Mouse (Mus musculus) midbrain, embryonic 11.5 days (tissue): ENCODE results near the gene Pwp1. TPM values are rescaled to one million over a fixed set of nuclear protein-coding genes. Genes with fewer than 3 reads are reported as not detected.
"Not testable (repeated sequence)": the region's sequence is repeated elsewhere in the genome, so short reads cannot be mapped to it uniquely, and the experiment has no call there.

Experiments used
- ATAC-seq: fragments of 200-750 bp; cut with Nextera tagmentation; 2 replicates; pipeline ENCODE4 v1.8.0; 2017; ENCODE audit warnings: moderate TSS enrichment, moderate library complexity; ENCODE audit not compliant: low FRiP score
- DNase-seq: peaks from one replicate; pipeline ENCODE4 v3.0.0; 2015; ENCODE audit warnings: low spot score; ENCODE audit errors: missing footprints
- H3K27ac ChIP-seq: fragments of 300-500 bp; sonication (generic); 2 replicates; pipeline ENCODE4 v1.5.1; 2014; ENCODE audit warnings: low read depth, low read length
- H3K27me3 ChIP-seq: fragments of 300-500 bp; sonication (generic); 2 replicates; pipeline ENCODE4 v1.6.1; 2014; ENCODE audit warnings: mild to moderate bottlenecking, low read length, moderate library complexity, mixed read lengths; ENCODE audit not compliant: control insufficient read depth, insufficient read depth
- H3K36me3 ChIP-seq: fragments of 300-500 bp; sonication (generic); 2 replicates; pipeline ENCODE4 v1.6.1; 2014; ENCODE audit warnings: mild to moderate bottlenecking, low read length, moderate library complexity, mixed read lengths; ENCODE audit not compliant: control insufficient read depth, insufficient read depth
- H3K4me1 ChIP-seq: fragments of 300-500 bp; sonication (generic); 2 replicates; pipeline ENCODE4 v1.6.1; 2014; ENCODE audit warnings: low read length; ENCODE audit not compliant: control insufficient read depth, insufficient read depth
- H3K4me2 ChIP-seq: fragments of 300-500 bp; sonication (generic); 2 replicates; pipeline ENCODE4 v1.6.1; 2014; ENCODE audit warnings: mild to moderate bottlenecking, moderate library complexity
- H3K4me3 ChIP-seq: fragments of 300-500 bp; sonication (generic); 2 replicates; pipeline ENCODE4 v1.5.1; 2014; ENCODE audit warnings: low read depth, low read length
- H3K9ac ChIP-seq: fragments of 300-500 bp; sonication (generic); 2 replicates; pipeline ENCODE4 v1.6.1; 2014; ENCODE audit warnings: low read length
- H3K9me3 ChIP-seq: fragments of 300-500 bp; sonication (generic); 2 replicates; pipeline ENCODE4 v1.6.1; 2016; ENCODE audit warnings: low read length; ENCODE audit not compliant: control insufficient read depth
- WGBS: fragments of 180-500 bp; shearing (Covaris S2); extraction: QIAGEN DNeasy Blood & Tissue Kit; methylation state at CpG from one replicate; pipeline ENCODE4 v1.1.7; 2014; 5-methylcytosine and 5-hydroxymethylcytosine counted together
- polyA plus RNA-seq: library from polyadenylated mRNA; unstranded; fragments of >200 nt; fragmentation: Nextera tagmentation; extraction: Ambion mirVana; gene quantifications from 2 replicates; pipeline ENCODE4 v1.2.1, GENCODE M21; 2014

Pwp1 gene
- polyA plus RNA-seq: 97.7 and 97.8 TPM in 2 replicates

DNA sequence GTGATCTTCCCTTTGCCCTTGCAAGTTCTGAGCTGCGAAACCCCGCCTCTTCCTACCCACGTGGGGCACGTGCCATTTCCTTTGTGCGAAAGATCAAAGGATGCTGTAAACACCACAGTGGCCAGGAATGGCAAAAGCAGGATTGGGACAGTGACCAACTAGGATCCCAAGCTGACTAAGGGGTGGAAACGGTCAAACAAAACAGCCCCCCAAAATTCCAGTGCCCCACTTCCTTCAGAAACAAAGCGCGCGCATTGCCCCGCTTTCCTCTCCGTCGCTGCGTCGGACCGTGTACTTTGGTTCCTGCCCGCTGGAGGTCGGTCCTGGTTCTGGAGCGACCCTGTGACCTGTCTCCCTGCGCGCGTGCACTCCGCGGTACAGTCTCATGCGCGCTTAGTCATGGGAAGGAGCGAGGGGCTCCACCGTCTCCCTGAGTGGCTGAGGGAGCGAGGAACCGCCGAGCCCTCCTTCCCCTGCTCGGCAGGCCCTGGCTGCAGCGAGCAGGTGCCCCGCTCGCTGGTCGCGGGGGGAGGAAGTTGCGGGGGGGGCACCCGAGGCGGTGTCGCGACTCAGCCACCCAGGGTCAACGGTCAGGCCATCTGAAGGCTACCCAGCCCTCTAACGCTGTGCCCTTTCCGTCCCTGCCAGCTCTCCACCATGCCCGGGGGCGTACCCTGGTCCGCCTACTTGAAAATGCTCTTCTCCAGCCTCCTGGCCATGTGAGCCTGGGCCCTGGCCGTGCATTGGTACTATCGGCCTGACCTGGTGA, at the start of gene Pwp1:
Gene Pwp1, plus strand, starts transcription at position 410 of the 769 bp plus-strand sequence.
- not testable (repeated sequence) for H3K9me3 ChIP-seq
- ATAC-seq: peak; percentile 96

DNA sequence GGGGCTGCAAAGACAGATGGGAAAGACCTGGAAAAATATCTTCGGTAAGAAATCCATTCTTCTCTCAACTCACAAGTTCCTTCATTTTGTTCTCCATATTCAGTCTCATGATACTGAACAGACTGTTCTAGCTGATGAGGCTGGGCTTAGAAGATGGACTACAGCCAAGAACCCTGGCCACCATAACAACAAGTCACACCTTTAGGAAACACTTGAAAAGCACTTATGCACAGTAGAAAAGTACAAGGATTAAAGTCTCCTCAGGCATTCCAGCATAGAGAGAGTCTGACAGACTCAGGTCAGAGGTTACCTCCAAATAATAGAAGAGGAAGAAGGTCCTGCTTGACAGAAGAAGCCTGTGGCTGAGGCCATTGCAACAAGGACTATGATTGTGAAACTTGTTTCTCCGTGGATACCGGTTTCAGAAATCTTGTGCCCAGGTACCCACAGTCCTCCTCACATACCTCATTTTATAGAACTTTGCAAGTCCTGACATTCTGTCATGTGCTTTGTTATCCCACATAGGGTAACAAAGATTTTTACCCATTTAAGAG, 7.1 kb upstream of the Pwp1 start:
- WGBS: 84% methylated on average over 1 of the region's 3 CpGs
- not testable (repeated sequence) for ATAC-seq, H3K27ac ChIP-seq, H3K4me3 ChIP-seq, H3K4me2 ChIP-seq, H3K9me3 ChIP-seq, H3K36me3 ChIP-seq, H3K4me1 ChIP-seq, H3K27me3 ChIP-seq, H3K9ac ChIP-seq, DNase-seq

More for the DNA sequence above, at the start of gene Pwp1:
- not testable (repeated sequence) for H3K27ac ChIP-seq, H3K27me3 ChIP-seq, H3K36me3 ChIP-seq, H3K4me1 ChIP-seq
- Histone ChIP-seq H3K4me3 (peak within 1 kb of the TSS; percentile 45), H3K4me2 (peak within 1 kb of the TSS; percentile 50), H3K9ac (peak within 1 kb of the TSS; percentile 80)
- DNase-seq: peak; percentile 97
- WGBS: 2% methylated on average over 45 of the region's 49 CpGs

DNA sequence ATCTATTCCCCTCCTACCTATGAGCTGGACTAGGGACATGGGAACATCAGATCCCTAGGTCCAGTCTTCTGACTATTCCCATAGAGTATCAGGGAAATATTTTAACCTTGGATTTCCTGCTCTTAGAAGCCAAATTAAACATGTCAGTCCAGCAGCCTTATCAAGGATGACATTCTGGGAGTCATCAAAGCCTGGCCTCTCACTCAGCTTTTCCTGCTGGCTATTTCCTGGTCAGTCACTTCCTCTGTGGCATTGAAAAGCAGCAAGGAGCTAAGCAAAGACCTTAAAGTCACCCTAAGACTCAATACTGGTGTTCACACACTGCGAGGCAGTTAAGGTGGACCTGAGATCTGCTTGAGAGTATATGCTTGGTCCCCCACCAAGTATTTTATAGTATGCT, 5.5 kb upstream of the Pwp1 start:
- H3K9me3 ChIP-seq, H3K27me3 ChIP-seq, ATAC-seq, H3K4me1 ChIP-seq, DNase-seq, H3K4me3 ChIP-seq, H3K36me3 ChIP-seq, H3K27ac ChIP-seq, H3K9ac ChIP-seq, H3K4me2 ChIP-seq: not testable (repeated sequence)
- WGBS: 77% methylated on average over 1 of the region's 1 CpGs

DNA sequence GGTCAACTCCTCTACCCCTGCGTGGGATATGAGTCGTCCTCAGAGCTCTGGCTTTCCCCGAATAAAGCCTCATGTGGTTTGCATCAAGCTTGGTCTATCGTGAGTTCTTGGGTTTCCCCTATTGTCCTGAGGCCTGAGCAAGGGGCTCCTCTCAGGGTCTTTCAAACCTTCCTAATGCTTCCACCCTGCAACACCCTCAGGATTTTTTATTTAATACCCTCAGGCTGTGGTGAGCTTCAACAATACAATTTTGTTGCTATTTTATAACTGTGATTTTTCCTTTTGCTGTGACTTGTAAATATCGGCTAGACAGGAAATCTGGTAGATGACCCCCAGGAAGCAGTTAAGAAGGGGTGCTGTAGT, 591 bp upstream of the Pwp1 start:
- WGBS: 61% methylated on average over 5 of the region's 5 CpGs
- not testable (repeated sequence) for H3K27ac ChIP-seq, H3K4me3 ChIP-seq, H3K9me3 ChIP-seq, H3K9ac ChIP-seq, H3K36me3 ChIP-seq, H3K27me3 ChIP-seq, H3K4me1 ChIP-seq
- peak overlapping the region; percentile 50; the same call in 1 of the 2 replicates for H3K4me2 ChIP-seq
- peak; percentile 14; the same call in 1 of the 2 replicates for ATAC-seq
- peak; percentile 83 for DNase-seq

DNA sequence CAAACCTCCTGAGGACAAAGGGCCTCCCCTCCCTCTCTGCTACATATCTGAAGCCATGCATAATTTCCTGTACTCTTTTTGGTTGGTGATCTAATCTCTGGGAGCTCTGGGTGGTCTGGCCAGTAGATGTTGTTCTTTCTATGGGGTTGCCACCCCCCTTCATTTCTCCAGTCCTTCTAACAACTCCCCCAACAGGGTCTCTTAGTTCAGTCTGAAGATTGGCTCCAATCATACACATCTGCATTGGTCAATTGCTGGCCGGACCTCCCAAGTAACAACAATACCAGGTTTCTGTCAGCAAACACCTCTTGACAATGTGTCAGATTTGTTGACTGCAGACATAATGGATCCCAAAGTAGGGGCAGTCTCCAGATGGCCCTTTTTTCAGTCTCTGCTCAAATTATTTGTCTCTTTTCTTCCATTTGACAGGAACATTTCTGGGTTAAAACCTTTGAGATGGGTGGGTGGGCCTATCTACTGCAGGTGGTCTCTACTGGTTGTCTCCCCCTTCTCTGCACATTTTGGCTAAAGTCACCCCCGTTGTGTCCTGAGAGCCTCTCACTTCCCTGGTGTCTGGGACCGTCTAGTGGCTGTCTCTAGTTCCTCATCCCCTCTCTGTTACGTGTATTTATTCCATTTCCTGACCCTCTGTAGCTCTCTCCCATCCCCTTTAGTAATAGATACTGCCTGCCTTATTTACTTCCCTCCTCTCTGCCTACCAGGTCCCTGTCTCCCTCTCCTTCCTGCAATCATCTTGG, 17.0 kb downstream of the Pwp1 start:
- 77% methylated on average over 4 of the region's 4 CpGs for WGBS
- no peak for ATAC-seq
- no peak overlapping the region for H3K27ac ChIP-seq
- H3K9me3 ChIP-seq: no peaks in the 10 kb centered on the region
- H3K9ac ChIP-seq: no peak overlapping the region
- H3K4me2 ChIP-seq: no peak overlapping the region
- DNase-seq: no peak
- H3K36me3 ChIP-seq: no peaks in the 10 kb centered on the region
- H3K27me3 ChIP-seq: no peaks in the 10 kb centered on the region
- no peak overlapping the region for H3K4me3 ChIP-seq
- H3K4me1 ChIP-seq: no peaks in the 10 kb centered on the region

DNA sequence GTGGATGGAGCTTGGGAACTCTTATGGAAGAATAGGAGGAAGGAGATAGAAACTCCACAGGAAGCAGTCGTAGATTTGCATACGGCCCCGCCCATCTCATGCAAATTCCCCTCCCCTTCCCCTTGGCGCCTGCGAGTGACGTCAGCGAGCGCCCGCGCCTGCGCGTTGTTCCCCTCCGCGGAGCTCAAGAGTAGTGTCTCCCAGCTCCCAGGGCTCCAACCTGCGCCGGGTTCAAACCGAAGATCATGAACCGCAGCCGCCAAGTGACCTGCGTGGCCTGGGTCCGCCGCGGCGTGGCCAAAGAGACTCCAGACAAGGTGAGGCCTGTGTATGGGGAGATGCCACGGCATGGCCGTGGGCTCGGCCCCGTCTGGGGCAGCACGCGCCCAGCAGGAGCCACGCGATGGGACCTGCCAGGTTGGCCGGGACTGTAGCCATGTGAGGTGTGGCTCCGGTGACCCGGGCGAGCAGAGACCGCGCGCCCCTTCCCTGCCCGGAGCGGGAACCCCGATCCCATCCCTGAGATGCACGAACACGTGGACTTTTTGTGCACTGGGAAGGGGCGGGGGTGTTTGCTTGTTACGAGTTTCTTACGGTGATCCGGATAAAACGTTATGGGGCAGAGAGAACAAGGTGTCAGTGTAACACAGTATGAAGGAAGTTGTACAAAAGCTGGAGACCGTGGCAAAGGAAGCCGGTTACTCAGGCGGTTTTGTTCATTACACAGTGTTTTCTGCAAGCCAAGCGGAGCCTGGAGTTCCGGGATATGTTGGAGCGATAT, 42.6 kb downstream of the Pwp1 start:
- no peaks in the 10 kb centered on the region for H3K27me3 ChIP-seq
- WGBS: under 1% methylated on average over 55 of the region's 55 CpGs
- ATAC-seq: peak; percentile 97
- H3K36me3 ChIP-seq: peaks cover 10% of the 10 kb centered on the region
- no peaks in the 10 kb centered on the region for H3K9me3 ChIP-seq
- no peak overlapping the region for H3K27ac ChIP-seq
- H3K4me2 ChIP-seq: peak overlapping the region; percentile 85
- peak overlapping the region; percentile 90 for H3K9ac ChIP-seq
- peaks cover 11% of the 10 kb centered on the region for H3K4me1 ChIP-seq
- peak; percentile 99 for DNase-seq
- H3K4me3 ChIP-seq: peak overlapping the region; percentile 97

DNA sequence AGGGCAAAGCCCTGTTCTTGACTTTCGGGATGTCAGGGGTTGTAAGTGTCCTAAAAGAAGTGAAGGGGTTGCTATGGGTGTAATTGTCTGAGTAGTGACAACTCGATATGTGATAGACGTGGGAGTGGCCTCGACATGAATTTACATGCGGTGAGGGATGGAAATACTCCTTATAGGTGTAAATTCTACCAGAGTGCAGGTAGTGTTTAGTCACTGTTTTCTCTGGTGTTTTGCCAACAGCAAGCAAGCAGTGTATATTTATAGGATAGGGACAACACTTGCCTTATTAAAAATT, 43.1 kb downstream of the Pwp1 start:
- Histone ChIP-seq H3K9me3 (no peaks in the 10 kb centered on the region), H3K4me3 (peak overlapping the region; percentile 97), H3K27me3 (no peaks in the 10 kb centered on the region), H3K4me2 (peak overlapping the region; percentile 85), H3K4me1 (peaks cover 11% of the 10 kb centered on the region), H3K9ac (peak overlapping the region; percentile 90), H3K27ac (no peak overlapping the region), H3K36me3 (peaks cover 10% of the 10 kb centered on the region)
- ATAC-seq (peak; percentile 47; the same call in 1 of the 2 replicates), DNase-seq (no peak)
- WGBS: 7% methylated on average over 5 of the region's 5 CpGs

DNA sequence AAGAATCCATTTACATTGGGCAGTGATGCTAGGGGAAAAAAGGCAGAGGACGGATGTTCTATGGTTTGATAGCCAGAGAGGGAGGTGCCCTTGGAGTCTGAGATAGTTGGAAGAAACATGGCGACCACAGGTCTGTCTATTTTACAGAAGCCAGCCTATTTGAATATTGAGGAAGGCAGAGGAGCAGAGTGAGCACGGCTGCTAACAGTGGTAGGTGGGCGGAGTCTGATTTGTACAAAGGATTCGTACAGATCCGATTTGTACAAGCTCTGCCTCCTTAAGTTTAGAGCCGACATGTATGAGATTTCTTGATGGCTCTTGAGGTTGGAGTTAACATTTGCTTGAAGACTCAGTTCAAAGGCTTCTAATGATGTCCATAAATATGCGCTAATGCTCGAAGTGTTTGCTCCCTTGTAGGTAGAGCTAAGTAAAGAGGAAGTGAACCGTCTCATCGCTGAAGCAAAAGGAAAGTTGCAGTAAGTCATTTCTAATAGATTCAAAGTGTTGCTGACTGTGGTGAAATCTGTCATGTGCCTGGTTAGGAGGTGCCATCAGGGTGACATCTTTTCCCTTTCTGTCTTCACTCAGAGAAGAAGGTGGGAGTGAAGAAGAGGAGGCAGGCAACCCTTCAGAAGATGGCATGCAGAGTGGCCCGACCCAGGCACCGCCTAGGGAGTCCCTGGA, 44.7 kb downstream of the Pwp1 start:
- Histone ChIP-seq H3K9ac (no peak overlapping the region), H3K36me3 (peaks cover 13% of the 10 kb centered on the region), H3K9me3 (no peaks in the 10 kb centered on the region), H3K27ac (no peak overlapping the region), H3K4me1 (peaks cover 11% of the 10 kb centered on the region), H3K4me2 (no peak overlapping the region), H3K4me3 (no peak overlapping the region), H3K27me3 (no peaks in the 10 kb centered on the region)
- 93% methylated on average over 13 of the region's 13 CpGs for WGBS
- ATAC-seq: no peak
- DNase-seq: no peak
